Mouse (Mus musculus) stomach, postnatal 0 days (tissue): ENCODE data around the gene Sesn2. TPM values are rescaled to one million over a fixed set of nuclear protein-coding genes. Genes with fewer than 3 reads are reported as not detected.

ENCODE experiments used
- ATAC-seq: fragments of 200-750 bp; cut with Nextera tagmentation; 2 replicates; pipeline ENCODE4 v1.8.0; 2017; ENCODE audit not compliant: low FRiP score, low TSS enrichment
- DNase-seq: peaks from one replicate; pipeline ENCODE4 v3.0.0-alpha.2; 2016; ENCODE audit warnings: low spot score
- H3K27ac ChIP-seq: fragments of 300-500 bp; sonication (generic); replicated peaks from 2 replicates; pipeline ENCODE4 v1.5.1; 2014; ENCODE audit warnings: mild to moderate bottlenecking, control low read depth
- H3K27me3 ChIP-seq: fragments of 300-500 bp; sonication (generic); 2 replicates; pipeline ENCODE4 v1.6.1; 2014; ENCODE audit warnings: low read length; ENCODE audit not compliant: control insufficient read depth, insufficient read depth
- H3K36me3 ChIP-seq: fragments of 300-500 bp; sonication (generic); 2 replicates; pipeline ENCODE4 v1.6.1; 2014; ENCODE audit warnings: low read length, mixed read lengths; ENCODE audit not compliant: control insufficient read depth, insufficient read depth
- H3K4me1 ChIP-seq: fragments of 300-500 bp; sonication (generic); replicated peaks from 2 replicates; pipeline ENCODE4 v1.6.1; 2014; ENCODE audit warnings: antibody characterized with exemption; ENCODE audit not compliant: control insufficient read depth, insufficient read depth
- H3K4me2 ChIP-seq: fragments of 300-500 bp; sonication (generic); replicated peaks from 2 replicates; pipeline ENCODE4 v1.6.1; 2014; ENCODE audit warnings: low read depth, mild to moderate bottlenecking, control low read depth, moderate library complexity
- H3K4me3 ChIP-seq: fragments of 300-500 bp; sonication (generic); 2 replicates; pipeline ENCODE4 v1.5.1; 2014; ENCODE audit warnings: low read depth, low read length, control low read depth
- H3K9ac ChIP-seq: fragments of 300-500 bp; sonication (generic); 2 replicates; pipeline ENCODE4 v1.6.1; 2014; ENCODE audit warnings: mild to moderate bottlenecking, low read length, control low read depth, mixed read lengths
- H3K9me3 ChIP-seq: fragments of 300-500 bp; sonication (generic); 2 replicates; pipeline ENCODE4 v1.6.1; 2016; ENCODE audit warnings: low read length; ENCODE audit not compliant: control insufficient read depth
- CTCF ChIP-seq: IDR thresholded peaks from 2 replicates; pipeline ENCODE4 v1.5.1; 2016; ENCODE audit warnings: antibody characterized with exemption, low read depth, mild to moderate bottlenecking, moderate library complexity
- EP300 ChIP-seq: optimal IDR thresholded peaks from 2 replicates; pipeline ENCODE3; 2016; ENCODE audit warnings: antibody characterized with exemption
- WGBS: fragments of 180-500 bp; shearing (Covaris S2); extraction: QIAGEN DNeasy Blood & Tissue Kit; methylation state at CpG from one replicate; pipeline ENCODE4 v1.1.7; 2014; 5-methylcytosine and 5-hydroxymethylcytosine counted together
- polyA plus RNA-seq: library from polyadenylated mRNA; unstranded; fragments of >200 nt; fragmentation: Nextera tagmentation; extraction: Ambion mirVana; gene quantifications from 2 replicates; pipeline ENCODE4 v1.2.1, GENCODE M21; 2015

The Sesn2 gene
- polyA plus RNA-seq, 1 experiment from 2014 or later, result 8.2 TPM

DNA sequence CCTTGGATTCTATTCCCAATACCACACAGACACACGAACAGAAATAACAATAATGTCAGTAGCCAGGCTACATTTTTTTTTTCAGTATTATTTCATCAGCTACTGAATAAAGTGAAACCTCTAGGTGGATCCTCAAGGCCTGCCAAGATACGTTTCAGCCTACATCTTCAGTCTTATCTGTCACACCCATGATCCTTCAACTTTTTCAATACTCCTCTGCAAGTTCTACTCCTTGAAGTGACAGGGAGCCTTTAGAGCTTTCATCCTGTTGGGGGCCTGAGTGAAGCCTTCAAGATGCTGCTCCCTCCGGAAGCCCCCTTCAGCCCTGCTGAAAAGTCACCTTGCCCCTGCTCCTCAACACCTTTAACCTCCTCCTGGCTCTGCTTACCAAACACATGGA is 1.8 kb upstream of the Sesn2 start:
- Histone ChIP-seq H3K9ac (no peak overlapping the region), H3K36me3 (no peaks in the 10 kb centered on the region), H3K4me3 (no peak overlapping the region), H3K27ac (no peak overlapping the region), H3K27me3 (no peaks in the 10 kb centered on the region), H3K4me2 (no peak overlapping the region), H3K4me1 (0 out of 2 replicates have a peak, but pooled peaks cover 6% of the 10 kb centered on the region), H3K9me3 (no peaks in the 10 kb centered on the region)
- DNase-seq (no peak), ATAC-seq (no peak)
- WGBS, result 72% methylated on average over 3 of the region's 3 CpGs
- TF ChIP-seq CTCF (no peak), EP300 (no peak)

DNA sequence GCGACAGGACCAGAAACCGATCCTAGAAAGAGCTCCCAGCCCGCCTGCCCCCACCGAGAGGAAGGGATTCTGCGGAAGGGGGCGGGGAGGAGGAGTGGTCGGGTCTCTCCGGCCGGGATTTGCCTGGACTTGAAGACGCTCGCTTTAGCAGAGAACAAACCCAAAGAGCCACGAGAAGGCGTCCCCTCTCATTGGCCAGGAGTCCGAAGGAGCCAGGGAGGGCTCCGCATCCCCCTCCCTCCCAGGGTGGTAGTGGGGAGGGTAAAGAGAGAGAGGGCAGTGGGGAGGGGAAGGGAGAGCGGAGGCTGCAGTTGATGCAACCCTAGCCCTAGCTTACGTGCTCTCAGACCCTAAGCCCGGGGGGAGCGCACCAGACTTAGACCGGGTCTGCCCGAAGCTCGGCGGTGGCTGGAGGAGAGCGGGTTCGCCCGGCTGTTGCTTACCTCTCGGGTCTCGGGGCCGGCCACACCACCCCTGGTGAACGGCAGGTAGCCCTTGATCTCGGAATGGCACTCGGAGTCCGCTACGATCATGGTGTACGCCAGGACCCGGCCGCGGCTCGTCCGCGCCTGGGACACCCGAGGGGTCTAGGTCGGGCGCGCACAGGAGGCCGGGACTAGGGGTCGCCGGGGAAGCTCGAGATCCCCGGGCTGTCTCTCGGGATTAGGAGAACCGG is 542 bp downstream of the Sesn2 start:
- H3K27me3 ChIP-seq, result no peaks in the 10 kb centered on the region
- H3K4me3 ChIP-seq, result peak overlapping the region; percentile 92
- H3K9ac ChIP-seq, result peak overlapping the region; percentile 76
- TF ChIP-seq EP300, result no peak
- no peak for TF ChIP-seq CTCF
- peak overlapping the region; percentile 85 for H3K27ac ChIP-seq
- H3K4me1 ChIP-seq, result 0 out of 2 replicates have a peak, but pooled peaks cover 6% of the 10 kb centered on the region
- H3K36me3 ChIP-seq, result no peaks in the 10 kb centered on the region
- DNase-seq (peak; percentile 72), ATAC-seq (peak; percentile 49)
- WGBS, result under 1% methylated on average over 49 of the region's 52 CpGs
- no peaks in the 10 kb centered on the region for H3K9me3 ChIP-seq
- H3K4me2 ChIP-seq, result peak overlapping the region; percentile 64

DNA sequence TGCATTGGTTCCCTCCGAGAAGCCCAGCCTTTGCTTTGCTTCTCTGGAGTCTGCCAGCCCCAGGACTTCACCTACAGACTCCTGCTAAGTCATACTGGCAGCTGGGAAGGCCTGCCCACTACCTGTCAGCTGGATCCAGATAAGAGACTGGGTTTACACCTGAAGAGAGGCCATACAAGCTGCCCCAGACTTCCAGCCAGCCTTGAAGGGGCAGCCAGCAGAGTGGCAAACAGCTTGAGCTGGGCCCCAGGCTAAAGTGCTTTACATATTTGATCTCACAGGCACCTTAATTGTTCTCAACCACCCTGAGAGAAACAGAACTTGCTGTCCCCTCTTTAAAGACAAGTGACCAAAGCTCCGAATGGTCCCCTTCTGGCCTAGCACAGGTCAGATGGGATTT is 3.1 kb downstream of the Sesn2 start:
- no peak overlapping the region for H3K9ac ChIP-seq
- no peaks in the 10 kb centered on the region for H3K4me1 ChIP-seq
- H3K27me3 ChIP-seq, result no peaks in the 10 kb centered on the region
- H3K27ac ChIP-seq, result peak overlapping the region; percentile 31; the same call in 1 of the 2 replicates
- DNase-seq (peak; percentile 68), ATAC-seq (no peak)
- H3K4me3 ChIP-seq, result no peak overlapping the region
- H3K36me3 ChIP-seq, result no peaks in the 10 kb centered on the region
- WGBS, result 58% methylated on average over 2 of the region's 2 CpGs
- no peak for TF ChIP-seq CTCF
- no peak for TF ChIP-seq EP300
- H3K4me2 ChIP-seq, result 0 out of 2 replicates have a peak overlapping the region, but pooled peaks have one; percentile 9
- H3K9me3 ChIP-seq, result no peaks in the 10 kb centered on the region

DNA sequence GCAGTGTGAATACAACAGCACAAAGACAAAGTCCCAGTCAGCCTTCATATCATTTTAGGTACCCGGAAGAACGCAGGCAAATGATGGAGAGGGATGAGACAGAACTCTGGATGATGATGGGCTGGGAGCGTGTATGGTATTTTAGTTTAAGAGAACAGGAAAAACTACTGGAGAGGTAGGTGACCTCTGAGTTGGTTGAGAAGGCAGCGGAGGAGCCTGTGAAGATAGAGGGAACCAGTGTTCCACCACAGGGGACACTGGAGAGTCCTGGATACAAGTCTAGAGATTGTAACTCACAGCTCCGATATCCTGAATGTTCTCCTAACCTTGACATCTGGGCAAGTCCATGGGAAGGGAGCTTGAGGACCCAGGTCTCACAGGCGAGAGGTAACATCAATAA is 4.1 kb downstream of the Sesn2 start:
- ATAC-seq, result no peak
- TF ChIP-seq EP300, result no peak
- TF ChIP-seq CTCF, result no peak
- Histone ChIP-seq H3K9ac (no peak overlapping the region), H3K4me2 (no peak overlapping the region), H3K36me3 (no peaks in the 10 kb centered on the region), H3K4me3 (no peak overlapping the region), H3K4me1 (no peaks in the 10 kb centered on the region), H3K27ac (no peak overlapping the region), H3K9me3 (no peaks in the 10 kb centered on the region), H3K27me3 (no peaks in the 10 kb centered on the region)
- 82% methylated on average over 6 of the region's 6 CpGs for WGBS
- DNase-seq, result no peak

DNA sequence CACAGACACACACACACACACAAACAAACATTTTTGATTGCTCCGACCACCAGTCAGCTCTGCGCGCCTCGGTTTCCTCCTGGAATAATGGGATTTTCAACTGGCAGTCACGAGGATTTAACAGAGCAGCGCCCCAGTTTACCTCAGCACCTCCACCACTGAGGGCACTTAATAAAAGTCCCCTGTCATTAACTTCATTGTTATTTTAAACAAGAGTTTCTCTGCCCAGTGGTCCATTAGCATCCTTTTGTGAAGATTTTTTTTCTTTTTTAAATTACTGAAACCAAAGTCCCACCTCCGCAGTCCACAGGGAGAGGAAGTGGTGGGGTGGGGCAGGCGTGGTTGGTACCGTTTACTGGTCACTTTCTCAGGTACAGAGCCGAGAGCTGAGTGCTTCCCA is 4.5 kb downstream of the Sesn2 start:
- Histone ChIP-seq H3K27ac (no peak overlapping the region), H3K4me2 (no peak overlapping the region), H3K36me3 (no peaks in the 10 kb centered on the region), H3K4me3 (no peak overlapping the region), H3K27me3 (no peaks in the 10 kb centered on the region), H3K4me1 (no peaks in the 10 kb centered on the region), H3K9me3 (no peaks in the 10 kb centered on the region), H3K9ac (no peak overlapping the region)
- DNase-seq (no peak), ATAC-seq (no peak)
- WGBS, result 65% methylated on average over 10 of the region's 10 CpGs
- no peak for TF ChIP-seq CTCF
- no peak for TF ChIP-seq EP300

DNA sequence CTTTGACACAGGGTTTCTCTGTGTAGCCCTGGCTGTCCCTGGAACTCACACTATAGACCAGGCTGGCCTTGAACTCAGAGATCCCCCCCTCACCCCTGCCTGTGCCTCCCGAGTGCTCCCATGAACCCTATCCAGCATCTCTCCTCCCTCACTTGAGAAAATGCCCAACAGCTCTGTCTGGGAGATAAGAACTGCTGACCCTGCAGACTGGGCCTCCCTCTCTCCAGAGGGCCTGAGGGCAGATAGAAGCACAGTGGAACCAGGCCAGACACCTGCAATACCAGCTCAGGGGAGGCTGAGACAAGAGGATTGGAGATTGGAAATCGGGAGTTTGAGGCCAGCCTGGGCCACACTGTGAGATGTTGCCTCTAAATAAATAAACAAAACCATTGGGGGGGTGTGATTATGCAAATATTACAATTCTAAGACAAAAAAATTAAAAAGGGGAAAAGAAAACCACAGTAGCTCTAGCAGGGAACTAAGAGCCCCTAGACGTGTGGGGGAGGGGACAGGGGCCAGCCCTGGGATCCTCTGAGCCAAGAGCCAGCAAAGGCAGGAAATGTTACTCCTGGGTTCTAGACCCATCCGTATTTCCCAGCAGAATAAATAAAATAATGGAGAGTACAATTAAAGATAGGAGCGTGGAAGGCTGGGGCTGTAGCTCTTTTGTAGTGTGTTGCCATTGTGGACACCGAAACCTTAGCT is 5.1 kb downstream of the Sesn2 start:
- Histone ChIP-seq H3K4me3 (no peak overlapping the region), H3K4me1 (no peaks in the 10 kb centered on the region), H3K9ac (no peak overlapping the region), H3K27me3 (no peaks in the 10 kb centered on the region), H3K27ac (no peak overlapping the region), H3K9me3 (no peaks in the 10 kb centered on the region), H3K4me2 (no peak overlapping the region), H3K36me3 (no peaks in the 10 kb centered on the region)
- WGBS, result 71% methylated on average over 6 of the region's 6 CpGs
- DNase-seq, result no peak
- ATAC-seq, result no peak
- TF ChIP-seq EP300, result no peak
- TF ChIP-seq CTCF, result no peak
